Mouse (Mus musculus) heart, embryonic 11.5 days (tissue): Measurements from ENCODE around the gene Kng2. TPM values are rescaled to one million over a fixed set of nuclear protein-coding genes. Genes with fewer than 3 reads are reported as not detected.
"Not testable (repeated sequence)": the region's sequence is repeated elsewhere in the genome, so short reads cannot be mapped to it uniquely, and the experiment has no call there.

Experiments
- ATAC-seq: fragments of 200-750 bp; cut with Nextera tagmentation; replicated peaks from 2 replicates; pipeline ENCODE4 v1.8.0; 2017; ENCODE audit warnings: moderate library complexity; ENCODE audit not compliant: insufficient number of reproducible peaks, low FRiP score, low TSS enrichment
- H3K27ac ChIP-seq: fragments of 300-500 bp; sonication (generic); 2 replicates; pipeline ENCODE4 v1.5.1; 2014; ENCODE audit warnings: mild to moderate bottlenecking, low read depth, low read length
- H3K27me3 ChIP-seq: fragments of 300-500 bp; sonication (generic); 2 replicates; pipeline ENCODE4 v1.6.1; 2014; ENCODE audit warnings: mild to moderate bottlenecking, low read length, mixed read lengths; ENCODE audit not compliant: control insufficient read depth, insufficient read depth
- H3K36me3 ChIP-seq: fragments of 300-500 bp; sonication (generic); 2 replicates; pipeline ENCODE4 v1.6.1; 2014; ENCODE audit warnings: mild to moderate bottlenecking, low read length, moderate library complexity, mixed read lengths; ENCODE audit not compliant: control insufficient read depth, insufficient read depth
- H3K4me1 ChIP-seq: fragments of 300-500 bp; sonication (generic); 2 replicates; pipeline ENCODE4 v1.6.1; 2014; ENCODE audit warnings: low read length; ENCODE audit not compliant: control insufficient read depth, insufficient read depth
- H3K4me2 ChIP-seq: fragments of 300-500 bp; sonication (generic); 2 replicates; pipeline ENCODE4 v1.6.1; 2014; ENCODE audit warnings: mild to moderate bottlenecking, moderate library complexity
- H3K4me3 ChIP-seq: fragments of 300-500 bp; sonication (generic); 2 replicates; pipeline ENCODE4 v1.5.1; 2014; ENCODE audit warnings: low read depth, low read length
- H3K9ac ChIP-seq: fragments of 300-500 bp; sonication (generic); 2 replicates; pipeline ENCODE4 v1.6.1; 2014; ENCODE audit warnings: mild to moderate bottlenecking, low read depth, low read length, moderate library complexity
- H3K9me3 ChIP-seq: fragments of 300-500 bp; sonication (generic); replicated peaks from 2 replicates; pipeline ENCODE4 v1.6.1; 2016; ENCODE audit warnings: low read length; ENCODE audit not compliant: control insufficient read depth
- WGBS: fragments of 180-500 bp; shearing (Covaris S2); extraction: QIAGEN DNeasy Blood & Tissue Kit; methylation state at CpG from one replicate; pipeline ENCODE4 v1.1.7; 2014; ENCODE audit not compliant: insufficient replicate concordance; 5-methylcytosine and 5-hydroxymethylcytosine counted together
- polyA plus RNA-seq: library from polyadenylated mRNA; unstranded; fragments of >200 nt; fragmentation: Nextera tagmentation; extraction: Ambion mirVana; gene quantifications from 2 replicates; pipeline ENCODE4 v1.2.1, GENCODE M21; 2014

Gene Kng2
- polyA plus RNA-seq, 1 experiment from 2014 or later = not detected

- Histone ChIP-seq H3K27ac (no peak overlapping the region), H3K4me2 (no peak overlapping the region), H3K9me3 (no peaks in the 10 kb centered on the region), H3K4me3 (no peak overlapping the region), H3K36me3 (no peaks in the 10 kb centered on the region), H3K27me3 (no peaks in the 10 kb centered on the region), H3K4me1 (no peaks in the 10 kb centered on the region), H3K9ac (no peak overlapping the region)
- ATAC-seq = no peak
- 85% methylated on average over 2 of the region's 2 CpGs for WGBS
These were observed 81.9 kb downstream of the Kng2 start for GRCm38 (mm10) chr16:22947371-22947770.

- H3K27ac ChIP-seq, H3K4me2 ChIP-seq, H3K27me3 ChIP-seq: not testable (repeated sequence)
These were observed 87.3 kb downstream of the Kng2 start for GRCm38 (mm10) chr16:22941825-22942476.

GRCm38 (mm10) chr16:22939120-22939695 is 90.1 kb downstream of the Kng2 start:
- Histone ChIP-seq H3K27me3 (no peaks in the 10 kb centered on the region), H3K4me3 (no peak overlapping the region)
- ATAC-seq = no peak

More at GRCm38 (mm10) chr16:22941825-22942476, 87.3 kb downstream of the Kng2 start:
- not testable (repeated sequence) for H3K4me3 ChIP-seq, H3K4me1 ChIP-seq, ATAC-seq, H3K36me3 ChIP-seq, H3K9ac ChIP-seq, H3K9me3 ChIP-seq

GRCm38 (mm10) chr16:22938541-22938940 is 90.7 kb downstream of the Kng2 start:
- Histone ChIP-seq H3K4me3 (no peak overlapping the region), H3K9ac (no peak overlapping the region), H3K27me3 (no peaks in the 10 kb centered on the region), H3K4me1 (no peaks in the 10 kb centered on the region), H3K27ac (no peak overlapping the region), H3K4me2 (no peak overlapping the region), H3K9me3 (no peaks in the 10 kb centered on the region), H3K36me3 (no peaks in the 10 kb centered on the region)
- ATAC-seq = no peak
- 71% methylated on average over 2 of the region's 2 CpGs for WGBS

More at GRCm38 (mm10) chr16:22939120-22939695, 90.1 kb downstream of the Kng2 start:
- Histone ChIP-seq H3K36me3 (no peaks in the 10 kb centered on the region), H3K4me1 (no peaks in the 10 kb centered on the region), H3K4me2 (no peak overlapping the region), H3K9me3 (no peaks in the 10 kb centered on the region), H3K27ac (no peak overlapping the region), H3K9ac (no peak overlapping the region)
- WGBS = 69% methylated on average over 8 of the region's 8 CpGs

- no peak for ATAC-seq
These were observed 91.7 kb downstream of the Kng2 start for GRCm38 (mm10) chr16:22937631-22938030.

More at GRCm38 (mm10) chr16:22937631-22938030, 91.7 kb downstream of the Kng2 start:
- Histone ChIP-seq H3K9me3 (no peaks in the 10 kb centered on the region), H3K9ac (no peak overlapping the region), H3K4me1 (no peaks in the 10 kb centered on the region), H3K4me2 (no peak overlapping the region), H3K4me3 (no peak overlapping the region), H3K27ac (no peak overlapping the region), H3K27me3 (no peaks in the 10 kb centered on the region), H3K36me3 (no peaks in the 10 kb centered on the region)
- 83% methylated on average over 12 of the region's 12 CpGs for WGBS

Other genes starting within 250 kb of the Kng2 start
- gene Crygs, start 217.9 kb downstream of the Kng2 start, polyA plus RNA-seq = 0.24 TPM in 1 of 2 replicates, not detected in the other
- gene Tbccd1, start 171.8 kb downstream of the Kng2 start, polyA plus RNA-seq = 16.7 and 19.2 TPM in 2 replicates
- gene Dnajb11, start 171.6 kb downstream of the Kng2 start, polyA plus RNA-seq = 130 and 148 TPM in 2 replicates
- 0.54 and 2.2 TPM in 2 replicates for gene Ahsg, start 138.2 kb downstream of the Kng2 start, polyA plus RNA-seq
- gene Fetub, start 111.1 kb downstream of the Kng2 start, polyA plus RNA-seq = 0.19 TPM in 1 of 2 replicates, not detected in the other
- gene Hrg, start 78.4 kb downstream of the Kng2 start, polyA plus RNA-seq = not detected in 2 replicates
- gene Kng1, start 28.4 kb upstream of the Kng2 start, polyA plus RNA-seq = 0.24 and 2.1 TPM in 2 replicates
- 205 and 223 TPM in 2 replicates for gene Eif4a2, start 78.0 kb upstream of the Kng2 start, polyA plus RNA-seq
- 106 and 117 TPM in 2 replicates for gene Rfc4, start 98.3 kb upstream of the Kng2 start, polyA plus RNA-seq
- 0.16 TPM in 1 of 2 replicates, not detected in the other for gene Adipoq, start 117.1 kb upstream of the Kng2 start, polyA plus RNA-seq
- gene St6gal1, start 195.3 kb upstream of the Kng2 start, polyA plus RNA-seq = 16.3 and 18.5 TPM in 2 replicates